Mouse (Mus musculus) hindbrain, embryonic 16.5 days (tissue): Measurements from ENCODE around the gene Zfp983. TPM values are rescaled to one million over a fixed set of nuclear protein-coding genes. Genes with fewer than 3 reads are reported as not detected.
"Not testable (repeated sequence)": the region's sequence is repeated elsewhere in the genome, so short reads cannot be mapped to it uniquely, and the experiment has no call there.

Source experiments
- ATAC-seq: fragments of 200-750 bp; cut with Nextera tagmentation; 2 replicates; pipeline ENCODE4 v1.8.0; 2017; ENCODE audit warnings: moderate TSS enrichment, moderate library complexity
- H3K27ac ChIP-seq: fragments of 300-500 bp; sonication (generic); 2 replicates; pipeline ENCODE4 v1.5.1; 2014; ENCODE audit warnings: low read depth, mild to moderate bottlenecking, control low read depth, low read length, moderate library complexity
- H3K27me3 ChIP-seq: fragments of 300-500 bp; sonication (generic); replicated peaks from 2 replicates; pipeline ENCODE4 v1.6.1; 2014; ENCODE audit warnings: low read length; ENCODE audit not compliant: control insufficient read depth, insufficient read depth
- H3K36me3 ChIP-seq: fragments of 300-500 bp; sonication (generic); 2 replicates; pipeline ENCODE4 v1.6.1; 2014; ENCODE audit warnings: mild to moderate bottlenecking, low read length, moderate library complexity, mixed read lengths; ENCODE audit not compliant: control insufficient read depth, insufficient read depth
- H3K4me1 ChIP-seq: fragments of 300-500 bp; sonication (generic); 2 replicates; pipeline ENCODE4 v1.6.1; 2014; ENCODE audit warnings: low read depth, low read length; ENCODE audit not compliant: control insufficient read depth, insufficient read depth
- H3K4me2 ChIP-seq: fragments of 300-500 bp; sonication (generic); 2 replicates; pipeline ENCODE4 v1.6.1; 2014; ENCODE audit warnings: mild to moderate bottlenecking, low read length, control low read depth, moderate library complexity
- H3K4me3 ChIP-seq: fragments of 300-500 bp; sonication (generic); 2 replicates; pipeline ENCODE4 v1.5.1; 2014; ENCODE audit warnings: mild to moderate bottlenecking, low read length, control low read depth, moderate library complexity
- H3K9ac ChIP-seq: fragments of 300-500 bp; sonication (generic); 2 replicates; pipeline ENCODE4 v1.6.1; 2014; ENCODE audit warnings: low read depth, mild to moderate bottlenecking, control low read depth, low read length, moderate library complexity
- H3K9me3 ChIP-seq: fragments of 300-500 bp; sonication (generic); 2 replicates; pipeline ENCODE4 v1.6.1; 2014; ENCODE audit warnings: mild to moderate bottlenecking, low read length, moderate library complexity; ENCODE audit not compliant: control insufficient read depth
- WGBS: fragments of 180-500 bp; shearing (Covaris S2); extraction: QIAGEN DNeasy Blood & Tissue Kit; methylation state at CpG from one replicate; pipeline ENCODE4 v1.1.7; 2014; 5-methylcytosine and 5-hydroxymethylcytosine counted together
- polyA plus RNA-seq: library from polyadenylated mRNA; unstranded; fragments of >200 nt; fragmentation: Nextera tagmentation; extraction: Ambion mirVana; gene quantifications from 2 replicates; pipeline ENCODE4 v1.2.1, GENCODE M21; 2015

The Zfp983 gene
- polyA plus RNA-seq, 1 experiment from 2014 or later, result 10.7 TPM

DNA sequence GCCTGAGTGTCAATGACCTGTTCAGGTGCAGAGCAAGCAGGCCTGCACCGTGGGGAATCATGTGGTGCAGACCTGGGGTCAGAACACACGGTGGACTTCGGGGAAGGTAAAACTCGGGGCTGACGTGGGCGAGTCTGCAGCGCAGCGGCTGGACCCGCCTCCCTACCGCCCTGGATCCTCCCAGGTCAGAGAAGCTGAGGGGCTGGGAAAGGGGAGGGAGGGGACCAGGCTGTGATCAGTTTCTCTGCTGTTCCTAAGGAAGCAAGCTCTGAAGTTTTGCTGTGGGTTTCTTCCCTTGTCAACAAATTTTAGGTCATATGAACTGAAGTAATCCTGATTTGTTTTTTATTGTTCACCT is 29.6 kb downstream of the Zfp983 start:
- not testable (repeated sequence) for H3K9me3 ChIP-seq, H3K27me3 ChIP-seq, H3K4me1 ChIP-seq, H3K36me3 ChIP-seq
- Histone ChIP-seq H3K4me2 (peak overlapping the region; percentile 70), H3K4me3 (peak overlapping the region; percentile 48), H3K27ac (peak overlapping the region; percentile 77), H3K9ac (peak overlapping the region; percentile 57)
- WGBS, result 0% methylated on average over 9 of the region's 10 CpGs
- peak; percentile 93 for ATAC-seq

DNA sequence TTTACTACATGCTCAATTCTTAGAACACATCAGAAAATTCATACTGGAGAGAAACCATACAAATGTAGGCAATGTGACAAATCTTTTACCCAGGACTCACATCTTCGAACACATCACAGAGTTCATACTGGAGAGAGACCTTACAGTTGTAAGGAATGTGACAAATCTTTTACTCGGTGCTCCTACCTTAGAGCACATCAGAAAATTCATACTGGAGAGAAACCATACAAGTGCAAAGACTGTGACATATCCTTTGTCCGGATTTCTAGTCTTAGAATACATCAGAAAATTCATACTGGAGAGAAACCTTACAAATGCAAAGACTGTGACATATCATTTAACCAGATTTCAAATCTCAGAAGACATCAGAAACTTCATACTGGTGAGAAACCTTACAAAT is 41.1 kb downstream of the Zfp983 start, which contains the start of gene Gm10226:
Gene Gm10226, plus strand, starts transcription at position 301 of the 400 bp plus-strand sequence.
- Histone ChIP-seq H3K9me3 (no peaks in the 10 kb centered on the region), H3K27ac (no peak within 1 kb of the TSS), H3K4me2 (no peak within 1 kb of the TSS), H3K27me3 (no peaks in the 10 kb centered on the region), H3K4me3 (no peak within 1 kb of the TSS), H3K4me1 (no peaks in the 10 kb centered on the region), H3K36me3 (peaks cover 14% of the 10 kb centered on the region), H3K9ac (no peak within 1 kb of the TSS)
- WGBS, result 94% methylated on average over 3 of the region's 3 CpGs
- no peak for ATAC-seq

DNA sequence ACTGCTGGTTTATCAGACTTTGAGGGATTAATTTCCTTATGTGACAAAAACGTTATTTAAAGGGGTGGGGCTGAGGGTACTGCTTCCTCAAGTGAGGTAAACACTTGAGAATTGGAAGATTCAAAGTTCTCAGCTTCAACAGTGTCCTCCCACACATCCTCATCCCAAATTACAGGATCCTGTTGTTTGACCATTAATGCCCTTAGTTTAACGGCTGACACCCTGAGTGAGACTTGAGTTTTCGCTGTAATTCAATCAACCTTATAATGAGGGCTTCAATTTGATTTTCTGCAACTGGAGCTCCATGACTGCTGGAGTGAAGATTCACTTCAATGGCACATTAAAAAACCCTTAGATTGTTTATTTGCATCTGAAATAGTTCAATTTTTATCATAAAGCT is 42.9 kb downstream of the Zfp983 start:
- no peaks in the 10 kb centered on the region for H3K9me3 ChIP-seq
- no peak for ATAC-seq
- H3K27me3 ChIP-seq, result no peaks in the 10 kb centered on the region
- peaks cover 9% of the 10 kb centered on the region for H3K36me3 ChIP-seq
- H3K4me1 ChIP-seq, result no peaks in the 10 kb centered on the region
- WGBS, result 82% methylated on average over 3 of the region's 3 CpGs
- no peak overlapping the region for H3K9ac ChIP-seq
- H3K4me3 ChIP-seq, result no peak overlapping the region
- no peak overlapping the region for H3K27ac ChIP-seq
- no peak overlapping the region for H3K4me2 ChIP-seq

DNA sequence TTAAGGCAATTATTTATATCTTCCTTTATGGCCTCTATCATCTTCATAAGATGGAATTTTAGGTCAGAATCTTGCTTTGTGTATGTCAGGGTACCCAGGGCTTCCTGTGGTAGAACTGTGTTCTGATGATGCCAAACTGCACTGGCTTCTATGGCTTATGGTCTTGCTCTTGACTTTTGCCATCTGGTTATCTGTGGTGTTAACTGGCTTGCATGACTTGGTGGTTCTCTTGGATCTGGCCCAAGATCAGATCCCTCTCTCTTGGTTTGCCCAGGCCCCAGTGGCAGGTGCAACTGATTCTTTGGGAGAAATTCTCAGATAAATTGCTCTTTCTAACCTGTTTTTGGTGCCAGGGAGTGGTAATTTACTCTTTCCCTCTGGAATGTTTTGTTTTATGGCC is 45.6 kb downstream of the Zfp983 start:
- H3K9ac ChIP-seq, result no peak overlapping the region
- H3K27me3 ChIP-seq, result no peaks in the 10 kb centered on the region
- H3K4me1 ChIP-seq, result no peaks in the 10 kb centered on the region
- no peak for ATAC-seq
- H3K4me3 ChIP-seq, result no peak overlapping the region
- no peak overlapping the region for H3K4me2 ChIP-seq
- no peak overlapping the region for H3K27ac ChIP-seq
- H3K36me3 ChIP-seq, result peaks cover under 1% of the 10 kb centered on the region; the same call in 1 of the 2 replicates
- H3K9me3 ChIP-seq, result no peaks in the 10 kb centered on the region

DNA sequence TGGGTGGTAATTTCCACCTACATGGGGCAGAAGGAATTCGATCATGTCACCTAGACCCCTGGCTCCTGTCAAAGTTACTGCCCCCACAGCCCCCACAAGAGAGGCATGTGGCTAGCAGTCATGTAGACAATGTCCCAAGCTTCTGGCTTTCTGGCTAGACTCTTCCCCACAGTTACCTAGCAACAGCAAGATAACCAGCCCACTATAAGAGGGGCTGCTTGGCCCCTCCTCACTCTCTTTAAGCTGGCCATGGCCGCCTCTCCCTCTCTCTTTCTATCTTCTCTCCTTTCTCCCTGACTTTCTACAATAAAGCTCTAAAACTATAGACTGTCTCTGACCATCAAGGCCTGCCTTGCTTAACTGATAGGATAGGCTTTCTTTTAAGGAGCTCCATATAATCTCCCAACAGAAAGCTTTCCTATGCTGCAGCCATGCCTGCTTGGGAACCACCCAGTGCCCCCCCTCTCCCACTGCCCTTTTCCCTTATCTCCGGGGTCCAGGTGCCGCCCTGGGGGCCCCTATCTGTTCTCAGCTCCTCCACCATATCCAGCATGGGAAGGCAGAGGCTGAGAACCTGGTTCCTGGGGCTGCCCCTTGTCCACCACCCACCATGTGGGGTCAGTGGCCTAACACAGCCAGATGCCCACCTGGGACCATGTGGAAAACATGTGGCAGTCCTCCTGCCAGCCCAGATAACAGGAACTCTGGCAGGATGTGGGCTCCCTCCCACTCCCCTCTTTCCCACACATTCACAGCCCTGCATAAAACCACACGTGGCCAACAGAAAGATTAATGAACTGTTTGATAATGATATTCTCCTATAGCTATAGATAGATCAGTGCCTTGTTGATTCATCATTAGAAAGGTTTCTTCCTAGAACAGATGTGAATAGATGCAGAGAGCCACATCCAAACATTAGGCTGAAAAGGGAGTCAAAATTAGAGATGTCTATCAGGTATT is 52.1 kb downstream of the Zfp983 start:
- no peaks in the 10 kb centered on the region for H3K36me3 ChIP-seq
- 48% methylated on average over 5 of the region's 5 CpGs for WGBS
- no peak for ATAC-seq
- no peak overlapping the region for H3K4me3 ChIP-seq
- H3K4me1 ChIP-seq, result no peaks in the 10 kb centered on the region
- no peaks in the 10 kb centered on the region for H3K27me3 ChIP-seq
- H3K4me2 ChIP-seq, result no peak overlapping the region
- H3K27ac ChIP-seq, result no peak overlapping the region
- no peak overlapping the region for H3K9ac ChIP-seq
- H3K9me3 ChIP-seq, result no peaks in the 10 kb centered on the region

DNA sequence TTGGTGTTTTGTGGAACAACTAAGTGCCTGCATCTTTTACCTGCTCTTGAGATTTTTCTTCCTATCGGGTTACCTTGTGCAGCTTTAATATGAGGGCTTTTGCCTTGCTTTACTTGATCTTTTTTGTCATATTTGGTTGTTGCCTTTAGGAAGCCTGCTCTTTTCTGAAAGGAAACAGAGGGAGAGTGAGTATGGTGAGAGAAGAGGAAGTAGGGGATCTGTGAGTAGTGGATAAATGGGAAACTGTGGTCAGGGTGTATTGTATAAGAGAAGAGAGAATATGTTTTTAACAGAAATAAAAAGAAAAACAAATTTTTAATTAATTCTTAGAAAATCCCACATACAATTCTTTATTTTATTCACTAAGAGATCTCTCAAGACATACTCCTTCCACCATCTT is 53.0 kb downstream of the Zfp983 start:
- Histone ChIP-seq H3K9ac (no peak overlapping the region), H3K9me3 (no peaks in the 10 kb centered on the region), H3K27ac (no peak overlapping the region), H3K4me2 (no peak overlapping the region), H3K4me3 (no peak overlapping the region), H3K27me3 (no peaks in the 10 kb centered on the region), H3K4me1 (peaks cover 2% of the 10 kb centered on the region; the same call in 1 of the 2 replicates), H3K36me3 (no peaks in the 10 kb centered on the region)
- WGBS, result 94% methylated on average over 1 of the region's 1 CpGs
- ATAC-seq, result no peak

DNA sequence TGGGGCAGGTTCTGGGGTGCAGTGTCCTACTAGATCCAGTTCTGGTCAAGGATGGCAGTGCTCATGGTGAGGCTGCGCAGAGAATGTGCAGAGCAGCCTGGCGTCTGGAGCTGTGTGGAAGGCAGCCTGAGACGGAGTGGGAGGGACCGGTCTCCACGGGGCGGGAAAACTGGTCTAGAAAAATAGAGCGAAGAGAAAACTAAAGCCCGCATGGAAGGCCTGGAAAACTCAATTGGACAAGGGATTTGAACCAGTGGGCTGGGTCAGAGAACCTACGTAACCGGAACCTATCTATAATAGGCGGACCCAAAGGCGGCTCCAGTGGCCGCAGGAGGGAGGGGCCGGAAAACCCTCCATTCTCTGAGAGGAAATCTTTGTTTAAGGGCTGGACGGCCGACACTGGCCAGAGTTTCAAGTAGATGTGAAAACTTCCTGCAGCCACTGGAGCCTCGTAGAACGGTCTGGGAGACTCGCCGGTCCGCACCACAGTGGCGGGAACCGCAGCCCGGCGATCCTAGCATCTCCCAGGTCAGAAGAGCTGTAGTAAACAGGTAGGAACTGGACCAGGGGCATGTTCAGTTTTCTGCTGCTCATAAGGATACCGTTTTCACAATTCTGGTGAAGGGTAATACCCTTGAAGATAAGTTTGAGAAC is 57.0 kb downstream of the Zfp983 start, which contains the start of gene Zfp760:
Gene Zfp760, plus strand, starts transcription at position 399 of the 654 bp plus-strand sequence.
- Histone ChIP-seq H3K4me2 (peak within 1 kb of the TSS; percentile 68), H3K36me3 (peaks cover 5% of the 10 kb centered on the region; the same call in 1 of the 2 replicates), H3K27ac (peak within 1 kb of the TSS; percentile 79), H3K4me1 (peaks cover 7% of the 10 kb centered on the region), H3K4me3 (peak within 1 kb of the TSS; percentile 77), H3K9me3 (no peaks in the 10 kb centered on the region), H3K9ac (peak within 1 kb of the TSS; percentile 81), H3K27me3 (no peaks in the 10 kb centered on the region)
- 1% methylated on average over 26 of the region's 26 CpGs for WGBS
- ATAC-seq, result peak; percentile 99

DNA sequence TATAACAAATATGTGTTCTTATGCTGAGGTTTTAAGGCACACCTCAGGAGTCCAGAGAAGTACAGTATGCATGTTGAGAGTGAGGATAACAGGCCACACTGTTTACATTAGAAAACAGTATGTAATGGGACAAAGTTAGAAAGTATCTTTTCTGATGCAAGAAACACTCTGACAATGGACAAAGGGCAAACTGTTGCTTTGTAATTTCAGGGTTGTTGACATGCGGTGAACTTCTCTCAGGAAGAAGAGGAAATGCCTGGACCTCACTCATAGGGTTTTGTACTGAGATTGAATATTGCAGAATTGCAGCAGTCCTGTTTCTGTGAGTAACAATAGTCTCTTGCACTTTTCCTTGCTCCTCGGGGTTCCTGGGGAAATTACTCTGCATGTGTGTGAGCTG is 58.0 kb downstream of the Zfp983 start:
- 21% methylated on average over 2 of the region's 2 CpGs for WGBS
- peak overlapping the region; percentile 68 for H3K4me2 ChIP-seq

More for the DNA sequence above, 58.0 kb downstream of the Zfp983 start:
- peak overlapping the region; percentile 77 for H3K4me3 ChIP-seq
- no peak overlapping the region for H3K27ac ChIP-seq
- no peak for ATAC-seq
- peaks cover 6% of the 10 kb centered on the region; the same call in 1 of the 2 replicates for H3K36me3 ChIP-seq
- no peak overlapping the region for H3K9ac ChIP-seq
- no peaks in the 10 kb centered on the region for H3K27me3 ChIP-seq
- no peaks in the 10 kb centered on the region for H3K9me3 ChIP-seq
- peaks cover 7% of the 10 kb centered on the region for H3K4me1 ChIP-seq
